Mouse (Mus musculus): Measurements from ENCODE around the gene Vars.
"Not testable (repeated sequence)": the region's sequence is repeated elsewhere in the genome, so short reads cannot be mapped to it uniquely, and the experiment has no call there.

Vars gene

GRCm38 (mm10) chr17:34972069-34972749 is 28.6 kb upstream of the Vars start, which contains the start of the genes Hspa1a and Hspa1l:
Gene Hspa1a, minus strand, starts transcription at chr17:34972156.
Gene Hspa1l, plus strand, starts transcription at chr17:34972703.
- DNase-seq (ENCODE audit: low spot score), result peak; percentile 72

GRCm38 (mm10) chr17:34975581-34976492 is 24.9 kb upstream of the Vars start:
- DNase-seq (ENCODE audit: low spot score), result no peak

- no peak for DNase-seq (ENCODE audit: low spot score)
Observed at GRCm38 (mm10) chr17:34977000-34977399, 23.8 kb upstream of the Vars start.

- no peak for DNase-seq (ENCODE audit: low spot score)
Observed at GRCm38 (mm10) chr17:34978239-34978638, 22.5 kb upstream of the Vars start.

GRCm38 (mm10) chr17:34979631-34980030 is 21.2 kb upstream of the Vars start:
- no peak for DNase-seq (ENCODE audit: low spot score)

GRCm38 (mm10) chr17:34980655-34981054 is 20.1 kb upstream of the Vars start:
- DNase-seq (ENCODE audit: low spot score), result no peak

- peak; percentile 90 for DNase-seq (ENCODE audit: low spot score)
Observed at GRCm38 (mm10) chr17:34981690-34982180, 19.1 kb upstream of the Vars start, which contains the start of gene Lsm2. Gene Lsm2, plus strand, starts transcription at chr17:34981862.

- no peak for DNase-seq (ENCODE audit: low spot score)
Observed at GRCm38 (mm10) chr17:34982328-34982727, 18.5 kb upstream of the Vars start.

GRCm38 (mm10) chr17:34984218-34984617 is 16.6 kb upstream of the Vars start:
- no peak for DNase-seq (ENCODE audit: low spot score)

GRCm38 (mm10) chr17:34994751-34995150 is 6.0 kb upstream of the Vars start:
- DNase-seq (ENCODE audit: low spot score), result no peak

GRCm38 (mm10) chr17:34995192-34995591 is 5.6 kb upstream of the Vars start:
- not testable (repeated sequence) for DNase-seq (ENCODE audit: low spot score)

- not testable (repeated sequence) for DNase-seq (ENCODE audit: low spot score)
Observed at GRCm38 (mm10) chr17:34995927-34996326, 4.9 kb upstream of the Vars start.

- DNase-seq (ENCODE audit: low spot score), result no peak
Observed at GRCm38 (mm10) chr17:34996411-34997141, 4.2 kb upstream of the Vars start.

GRCm38 (mm10) chr17:34997142-34997483 is 3.7 kb upstream of the Vars start:
- no peak for DNase-seq (ENCODE audit: low spot score)

GRCm38 (mm10) chr17:34998526-34999430 is 2.0 kb upstream of the Vars start:
- DNase-seq (ENCODE audit: low spot score), result no peak

- DNase-seq (ENCODE audit: low spot score), result peak; percentile 74
Observed at GRCm38 (mm10) chr17:34999871-35000716, 693 bp upstream of the Vars start.

- no peak for DNase-seq (ENCODE audit: low spot score)
Observed at GRCm38 (mm10) chr17:35001452-35002152, 815 bp downstream of the Vars start.

- no peak for DNase-seq (ENCODE audit: low spot score)
Observed at GRCm38 (mm10) chr17:35002153-35002865, 1.5 kb downstream of the Vars start.

Measured in spleen, adult 12 weeks (tissue).